Mouse (Mus musculus) lung, adult 2 months (tissue): ENCODE data around the gene Ankrd33. TPM values are rescaled to one million over a fixed set of nuclear protein-coding genes. Genes with fewer than 3 reads are reported as not detected.

ENCODE experiments used
- DNase-seq: peaks from one replicate; pipeline ENCODE4 v3.0.0; 2022
- H3K4me1 ChIP-seq: fragments of 200-500 bp; 2 replicates; pipeline ENCODE4 v1.6.1; 2011; ENCODE audit warnings: low read length; ENCODE audit not compliant: control insufficient read depth, insufficient read depth
- H3K4me3 ChIP-seq: fragments of 200-500 bp; replicated peaks from 2 replicates; pipeline ENCODE3; 2011; ENCODE audit warnings: low read depth, mild to moderate bottlenecking, control low read depth, low read length; ENCODE audit errors: extremely low read depth
- CTCF ChIP-seq: fragments of 200-500 bp; IDR thresholded peaks from 2 replicates; pipeline ENCODE4 v1.5.1; 2011; ENCODE audit warnings: mild to moderate bottlenecking, low read length, control low read depth; ENCODE audit not compliant: insufficient read depth
- POLR2A ChIP-seq: fragments of 200-500 bp; IDR thresholded peaks from 2 replicates; pipeline ENCODE4 v1.6.1; 2011; ENCODE audit warnings: low read depth, mild to moderate bottlenecking, control low read depth, low read length, borderline replicate concordance; ENCODE audit errors: extremely low read depth
- WGBS: fragments of 180-500 bp; shearing (Covaris S2); methylation state at CpG from one replicate; pipeline ENCODE4 v1.1.7; 2018; 5-methylcytosine and 5-hydroxymethylcytosine counted together
- polyA plus RNA-seq: library from polyadenylated mRNA; depleted of rRNA; stranded (reverse); fragments of >200 nt; gene quantifications from 2 replicates; pipeline ENCODE4 v1.2.3, GENCODE M21; 2012

The Ankrd33 gene
- polyA plus RNA-seq, 1 experiment, result 0.28 TPM

- WGBS, result 43% methylated on average over 14 of the region's 14 CpGs
- no peak for TF ChIP-seq POLR2A
- peak; percentile 15; the same call in 1 of the 2 replicates for TF ChIP-seq CTCF
- no peak overlapping the region for H3K4me3 ChIP-seq
- DNase-seq, result peak; percentile 33
- H3K4me1 ChIP-seq, result peaks cover 11% of the 10 kb centered on the region
Measured at GRCm38 (mm10) chr15:101118399-101119125, 3.0 kb downstream of the Ankrd33 start.

DNA sequence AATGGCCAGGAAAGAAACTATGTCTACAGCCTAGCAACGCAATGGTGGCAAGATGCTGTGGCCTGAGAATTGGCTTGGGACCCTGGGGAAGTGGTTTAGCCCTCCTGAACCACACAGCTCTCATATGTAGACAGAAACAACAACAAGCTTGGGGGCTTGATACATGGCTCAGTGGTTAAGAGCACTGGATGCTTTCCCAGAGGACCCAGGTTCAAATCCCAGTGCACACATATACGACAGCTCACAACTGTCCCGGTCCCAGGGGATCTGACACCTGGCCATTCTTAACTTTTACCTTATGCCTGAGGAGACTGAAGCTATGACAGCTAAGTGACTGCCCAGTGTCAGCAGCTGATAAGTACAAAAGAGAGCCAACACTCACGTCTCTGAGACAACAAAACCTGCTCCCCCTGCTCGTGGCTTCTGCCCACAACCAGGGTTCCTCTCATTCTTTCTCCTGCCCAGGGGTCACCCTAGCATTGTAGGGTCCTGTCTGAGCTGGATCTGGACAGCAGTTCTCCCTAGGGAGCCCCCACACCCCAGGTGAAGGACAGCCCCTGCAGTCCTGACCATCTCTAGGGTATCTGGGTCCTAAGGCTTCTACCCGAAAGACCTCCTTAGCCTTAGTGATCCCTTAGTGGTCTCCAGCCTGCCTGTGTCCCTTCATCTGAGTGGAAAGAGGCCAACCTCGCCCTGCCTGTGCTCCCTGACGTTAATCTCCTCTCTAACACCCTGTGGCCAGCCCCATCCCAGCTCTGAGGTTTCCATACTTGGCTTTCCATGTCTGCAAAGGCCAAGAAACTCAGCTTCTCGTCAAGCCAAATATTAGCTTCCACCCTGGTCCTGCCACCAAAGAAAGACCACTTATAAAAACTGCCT lies 6.1 kb downstream of the Ankrd33 start:
- WGBS, result 84% methylated on average over 9 of the region's 9 CpGs
- no peak overlapping the region for H3K4me3 ChIP-seq
- no peak for DNase-seq
- no peak for TF ChIP-seq POLR2A
- peaks cover 11% of the 10 kb centered on the region for H3K4me1 ChIP-seq

DNA sequence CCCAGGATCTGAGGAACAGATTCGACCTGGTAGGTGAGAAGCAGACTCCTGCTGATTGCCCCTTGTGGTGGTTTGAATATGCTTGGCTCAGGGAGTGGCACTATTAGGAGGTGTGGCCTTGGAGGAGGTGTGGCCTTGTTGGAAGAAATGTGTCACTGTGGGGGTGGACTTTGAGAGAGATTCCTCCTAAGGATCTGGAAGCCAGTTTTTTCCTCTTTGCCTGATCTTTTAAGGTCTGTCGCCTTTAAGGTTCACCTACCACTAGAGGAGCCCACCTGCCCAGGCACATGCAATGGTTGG lies 6.7 kb downstream of the Ankrd33 start:
- no peak overlapping the region for H3K4me3 ChIP-seq
- TF ChIP-seq POLR2A (no peak), CTCF (no peak)
- peaks cover 13% of the 10 kb centered on the region for H3K4me1 ChIP-seq
- no peak for DNase-seq
- 31% methylated on average over 2 of the region's 2 CpGs for WGBS

GRCm38 (mm10) chr15:101123202-101123601 lies 7.6 kb downstream of the Ankrd33 start:
- DNase-seq, result peak; percentile 39
- Histone ChIP-seq H3K4me1 (peaks cover 13% of the 10 kb centered on the region), H3K4me3 (no peak overlapping the region)
- TF ChIP-seq CTCF (no peak), POLR2A (0 out of 2 replicates have a peak, but pooled peaks have one; percentile 15)
- WGBS, result 37% methylated on average over 4 of the region's 4 CpGs

DNA sequence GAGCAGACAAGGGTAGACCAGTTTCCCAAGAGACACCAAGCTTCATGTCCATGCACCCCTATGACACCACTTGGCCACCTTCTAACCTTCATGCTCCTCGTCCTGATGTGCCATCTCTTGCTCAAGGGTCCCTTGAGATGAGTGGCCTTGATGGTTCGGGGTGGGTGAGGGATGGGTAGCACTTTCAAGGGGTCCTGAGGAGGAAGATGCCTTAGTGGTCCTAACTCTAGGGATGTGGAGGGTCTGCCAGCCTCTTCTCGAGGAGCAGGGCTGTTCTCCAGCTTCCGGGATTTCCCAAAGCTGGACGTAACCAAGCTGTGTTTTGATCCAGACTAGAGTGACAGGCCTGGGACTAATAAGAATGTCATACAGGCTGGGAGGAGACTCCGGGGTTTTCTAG lies 10.0 kb downstream of the Ankrd33 start:
- peaks cover 9% of the 10 kb centered on the region for H3K4me1 ChIP-seq
- H3K4me3 ChIP-seq, result no peak overlapping the region
- no peak for TF ChIP-seq POLR2A
- no peak for TF ChIP-seq CTCF
- DNase-seq, result no peak
- 78% methylated on average over 6 of the region's 6 CpGs for WGBS

DNA sequence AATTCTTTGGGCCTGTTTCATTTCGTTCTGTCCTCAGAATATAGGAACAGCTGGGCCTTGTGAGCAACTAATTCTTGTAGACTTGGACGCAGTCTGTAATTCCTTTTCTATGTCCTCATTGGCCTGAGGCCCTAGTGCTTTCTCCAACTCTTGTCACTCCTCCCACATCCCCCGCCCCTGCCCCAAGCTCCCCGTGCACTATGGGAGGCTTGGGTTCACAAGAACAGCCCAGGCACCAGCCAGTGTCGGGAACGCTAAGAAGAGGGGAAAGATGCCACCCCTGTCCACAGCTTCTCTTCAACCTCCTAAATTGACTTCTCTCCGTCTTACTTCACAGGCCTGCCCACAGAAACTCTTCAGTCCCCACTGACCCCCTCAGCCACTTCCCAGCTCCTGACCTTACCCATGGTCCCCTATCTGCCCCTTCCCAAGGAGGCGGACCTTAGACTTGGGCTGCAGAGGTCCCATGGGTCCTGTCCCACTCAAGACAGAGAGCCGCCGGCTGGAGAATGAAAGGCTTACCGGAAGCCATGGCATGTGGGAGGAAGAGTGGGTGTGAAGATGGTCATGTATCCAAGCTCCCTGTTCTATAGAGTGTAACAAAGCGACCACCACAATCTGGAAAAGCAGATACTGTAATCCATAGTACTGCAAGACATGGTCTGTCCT lies 11.5 kb downstream of the Ankrd33 start:
- no peak for DNase-seq
- 49% methylated on average over 12 of the region's 12 CpGs for WGBS
- no peak overlapping the region for H3K4me3 ChIP-seq

GRCm38 (mm10) chr15:101128181-101129089 lies 12.9 kb downstream of the Ankrd33 start, which contains the start of gene Acvrl1:
Acvrl1 (plus strand) TSS chr15:101128522.
- TF ChIP-seq POLR2A (peak; percentile 70; the same call in 1 of the 2 replicates), CTCF (no peak)
- Histone ChIP-seq H3K4me3 (peak within 1 kb of the TSS; percentile 94), H3K4me1 (peaks cover 2% of the 10 kb centered on the region)
- DNase-seq, result peak; percentile 66
- 3% methylated on average over 46 of the region's 46 CpGs for WGBS

More for the DNA sequence above, 11.5 kb downstream of the Ankrd33 start:
- H3K4me1 ChIP-seq, result peaks cover 9% of the 10 kb centered on the region
- TF ChIP-seq POLR2A, result peak; percentile 22; the same call in 1 of the 2 replicates
- no peak for TF ChIP-seq CTCF

- Histone ChIP-seq H3K4me1 (peaks cover 2% of the 10 kb centered on the region), H3K4me3 (peak overlapping the region; percentile 94)
- DNase-seq, result peak; percentile 32
- WGBS, result 17% methylated on average over 5 of the region's 5 CpGs
- TF ChIP-seq CTCF (no peak), POLR2A (no peak)
Measured at GRCm38 (mm10) chr15:101129412-101129811, 13.9 kb downstream of the Ankrd33 start.
